Mouse (Mus musculus): ENCODE results near the gene Tmem98.
A peak's percentile ranks its signal among the peaks of the same experiment; 100 is the strongest.

Gene Tmem98

DNA sequence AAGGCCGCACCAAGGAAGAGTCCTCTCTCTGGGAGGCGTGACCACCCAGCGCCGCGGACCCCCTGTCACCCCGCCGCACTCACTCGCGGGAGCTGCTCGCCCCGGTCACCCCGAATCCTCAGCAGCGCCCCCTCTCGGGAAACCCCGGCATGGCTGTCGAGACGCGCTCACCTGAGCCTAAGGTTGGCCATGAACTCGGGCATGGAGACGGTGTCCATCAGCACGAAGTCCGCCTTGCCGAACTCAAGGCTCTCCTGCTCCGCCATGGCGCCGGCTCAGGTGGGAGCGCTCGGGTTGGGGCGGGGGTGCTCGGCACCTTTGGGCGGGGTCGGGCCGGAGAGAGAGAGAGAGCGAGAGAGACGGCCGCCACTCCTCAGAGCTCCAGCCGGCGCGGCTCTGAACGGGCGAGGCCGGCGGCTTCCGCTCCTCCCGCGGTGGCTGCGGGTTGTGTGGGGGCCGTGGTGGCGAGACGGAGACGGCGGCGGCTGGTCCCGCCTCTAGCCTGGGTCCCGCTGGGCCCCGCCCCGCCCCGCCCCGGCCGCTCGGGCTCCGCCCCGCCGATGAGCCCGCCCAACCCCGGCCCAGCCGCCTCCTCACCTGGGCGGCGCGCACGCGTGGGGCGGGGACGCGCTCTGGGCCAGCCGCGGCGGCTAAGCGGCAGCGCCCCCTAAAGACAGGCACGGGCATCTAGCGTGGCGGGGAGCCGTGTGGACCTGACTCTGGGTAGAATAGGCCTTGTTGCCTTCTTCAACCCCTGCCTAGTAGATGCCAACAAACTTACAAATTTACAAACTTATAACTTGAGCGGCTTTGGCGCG, 30.2 kb upstream of the Tmem98 start, which contains the start of gene Myo1d:
Gene Myo1d, minus strand, starts transcription at position 499 of the 818 bp plus-strand sequence.
- no peaks in the 10 kb centered on the region for H3K27me3 ChIP-seq (ENCODE audit: control insufficient read depth, insufficient read depth, low read length, poor library complexity, severe bottlenecking)
- DNase-seq (ENCODE audit: low read depth, low spot score), result peak; percentile 93
- H3K36me3 ChIP-seq (ENCODE audit: control insufficient read depth, insufficient read depth, low read length, poor library complexity, severe bottlenecking), result no peaks in the 10 kb centered on the region

DNA sequence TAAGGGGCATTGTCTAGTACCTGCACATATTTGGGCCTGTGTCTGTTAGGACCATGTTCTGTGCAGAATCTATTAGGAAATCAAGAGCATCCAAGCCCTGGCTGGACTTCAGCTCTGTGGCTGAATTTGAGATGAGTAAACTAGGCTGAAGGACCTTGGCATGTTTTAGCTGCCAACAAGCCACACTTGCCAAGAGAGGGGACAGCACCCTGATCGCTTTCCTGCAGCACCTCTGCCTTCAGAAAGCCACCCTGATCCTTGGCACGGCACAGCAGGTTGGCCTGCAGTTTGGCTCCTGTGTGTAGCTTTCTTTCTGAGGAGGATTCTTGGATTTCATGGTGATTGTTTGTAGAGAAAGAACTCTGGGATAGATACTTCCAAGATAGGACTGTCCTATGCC, 28.4 kb upstream of the Tmem98 start:
- Histone ChIP-seq H3K36me3 (ENCODE audit: control insufficient read depth, insufficient read depth, low read length, poor library complexity, severe bottlenecking) (no peaks in the 10 kb centered on the region), H3K27me3 (ENCODE audit: control insufficient read depth, insufficient read depth, low read length, poor library complexity, severe bottlenecking) (no peaks in the 10 kb centered on the region; the same call in 1 of the 2 replicates)
- DNase-seq (ENCODE audit: low read depth, low spot score), result no peak

DNA sequence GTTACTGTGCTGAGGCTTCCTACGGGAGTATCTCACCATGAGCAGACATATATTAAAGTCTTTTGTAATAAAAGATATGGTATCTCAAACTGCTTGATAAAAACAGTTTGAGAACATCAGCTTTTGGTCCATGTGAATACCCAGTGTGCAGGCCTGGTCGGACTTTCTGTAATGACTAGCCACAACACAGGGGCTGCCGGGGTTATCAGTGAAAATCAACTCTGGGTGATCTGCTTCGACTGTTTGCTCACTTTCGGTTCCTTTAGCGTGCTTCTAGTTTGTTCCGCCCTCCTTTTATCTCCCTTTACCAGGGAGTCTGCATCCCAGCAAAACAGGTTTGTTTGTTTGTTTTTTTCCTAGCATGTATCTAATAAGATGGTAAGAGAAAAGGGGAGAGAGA, 26.5 kb upstream of the Tmem98 start:
- no peaks in the 10 kb centered on the region; the same call in 1 of the 2 replicates for H3K27me3 ChIP-seq (ENCODE audit: control insufficient read depth, insufficient read depth, low read length, poor library complexity, severe bottlenecking)
- no peaks in the 10 kb centered on the region for H3K36me3 ChIP-seq (ENCODE audit: control insufficient read depth, insufficient read depth, low read length, poor library complexity, severe bottlenecking)
- no peak for DNase-seq (ENCODE audit: low read depth, low spot score)

DNA sequence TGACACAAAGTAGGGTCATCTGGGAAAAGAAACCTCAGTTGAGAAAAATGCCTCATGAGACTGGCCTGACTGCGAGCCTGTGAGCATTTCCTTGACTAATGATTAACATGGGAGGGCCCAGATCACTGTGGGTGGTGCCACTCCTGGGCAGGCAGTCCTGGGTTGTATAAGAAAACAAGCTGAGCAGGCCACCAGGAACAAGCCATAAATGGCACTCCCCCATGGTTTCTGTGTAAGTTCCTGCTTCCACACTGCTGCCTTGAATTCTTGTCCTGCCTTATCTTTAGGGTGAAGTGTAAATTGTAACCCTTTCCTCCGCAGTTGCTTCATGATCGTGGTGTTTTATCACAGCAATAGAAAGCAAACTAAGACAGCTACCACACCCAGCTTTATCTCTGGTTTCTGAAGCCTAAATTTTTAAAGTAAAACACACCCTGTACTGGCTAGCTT, 25.7 kb upstream of the Tmem98 start:
- no peaks in the 10 kb centered on the region for H3K36me3 ChIP-seq (ENCODE audit: control insufficient read depth, insufficient read depth, low read length, poor library complexity, severe bottlenecking)
- no peak for DNase-seq (ENCODE audit: low read depth, low spot score)
- H3K27me3 ChIP-seq (ENCODE audit: control insufficient read depth, insufficient read depth, low read length, poor library complexity, severe bottlenecking), result no peaks in the 10 kb centered on the region; the same call in 1 of the 2 replicates

DNA sequence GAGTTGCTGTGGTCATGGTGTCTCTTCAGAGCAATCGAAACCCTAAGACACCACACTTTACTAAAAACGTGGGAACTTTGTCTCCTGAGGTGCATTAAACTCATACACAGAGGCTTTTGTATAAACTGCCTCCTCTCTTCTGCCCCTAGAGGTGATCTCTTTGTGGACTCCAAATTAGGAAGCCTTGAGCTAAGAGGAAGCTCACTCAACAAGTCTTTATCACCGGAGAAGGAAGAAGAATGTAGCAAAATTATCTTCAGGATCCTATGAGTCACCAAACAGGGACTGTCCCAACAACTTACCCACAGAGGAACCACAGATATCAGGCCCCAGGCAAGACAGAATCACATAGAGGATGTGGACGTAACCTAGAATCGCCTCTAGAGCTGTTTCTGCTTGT, 24.3 kb upstream of the Tmem98 start:
- peak; percentile 61 for DNase-seq (ENCODE audit: low read depth, low spot score)
- no peaks in the 10 kb centered on the region for H3K36me3 ChIP-seq (ENCODE audit: control insufficient read depth, insufficient read depth, low read length, poor library complexity, severe bottlenecking)
- H3K27me3 ChIP-seq (ENCODE audit: control insufficient read depth, insufficient read depth, low read length, poor library complexity, severe bottlenecking), result no peaks in the 10 kb centered on the region; the same call in 1 of the 2 replicates

DNA sequence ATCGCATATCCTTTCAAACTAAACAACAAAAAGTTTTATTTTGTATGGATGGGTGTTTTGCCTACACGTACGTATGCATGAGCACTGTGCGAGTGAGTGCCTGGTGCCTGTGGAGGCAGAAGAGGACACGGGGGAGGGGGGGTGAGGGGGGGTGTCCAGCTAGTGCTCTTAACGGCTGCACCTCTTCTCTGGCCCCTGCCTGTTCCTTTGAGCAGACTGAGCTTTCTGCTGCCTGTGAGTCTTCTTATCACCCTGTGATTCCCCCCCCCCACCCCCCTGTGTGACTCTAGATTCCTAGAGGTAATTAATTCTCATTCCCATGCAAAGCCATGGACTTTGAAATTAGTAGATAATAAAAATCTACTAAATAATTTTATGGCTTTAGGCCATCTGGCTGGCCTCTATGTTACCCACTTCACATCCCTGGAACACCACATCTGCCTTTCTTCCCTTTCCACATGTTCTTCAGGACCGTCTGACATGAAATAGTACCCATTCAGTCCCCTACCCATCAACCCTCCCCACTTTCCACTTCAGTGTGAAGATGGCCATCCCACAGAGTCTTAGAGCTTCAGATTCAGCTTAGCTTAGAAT, 20.2 kb upstream of the Tmem98 start:
- no peaks in the 10 kb centered on the region for H3K36me3 ChIP-seq (ENCODE audit: control insufficient read depth, insufficient read depth, low read length, poor library complexity, severe bottlenecking)
- no peaks in the 10 kb centered on the region; the same call in 1 of the 2 replicates for H3K27me3 ChIP-seq (ENCODE audit: control insufficient read depth, insufficient read depth, low read length, poor library complexity, severe bottlenecking)
- DNase-seq (ENCODE audit: low read depth, low spot score), result no peak

DNA sequence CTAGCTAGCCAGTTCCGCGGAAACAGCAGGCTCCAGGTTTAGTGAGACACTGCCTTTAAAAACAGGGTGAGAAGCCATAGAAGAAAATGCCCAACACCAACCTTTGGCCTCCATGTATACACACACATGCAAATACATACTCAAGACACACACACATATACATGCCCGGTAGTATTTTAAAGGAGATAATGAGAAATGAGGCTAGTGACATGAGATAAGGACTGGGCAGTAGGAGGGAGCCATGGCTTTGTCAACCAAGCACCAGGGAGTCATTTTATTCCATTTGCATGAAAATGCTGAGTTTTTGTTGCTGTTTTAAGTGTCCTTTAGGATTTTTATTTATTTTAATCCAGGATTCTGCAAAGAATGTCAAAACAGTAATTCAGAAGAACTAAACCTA, 19.6 kb upstream of the Tmem98 start:
- DNase-seq (ENCODE audit: low read depth, low spot score), result no peak
- no peaks in the 10 kb centered on the region; the same call in 1 of the 2 replicates for H3K27me3 ChIP-seq (ENCODE audit: control insufficient read depth, insufficient read depth, low read length, poor library complexity, severe bottlenecking)
- no peaks in the 10 kb centered on the region for H3K36me3 ChIP-seq (ENCODE audit: control insufficient read depth, insufficient read depth, low read length, poor library complexity, severe bottlenecking)

DNA sequence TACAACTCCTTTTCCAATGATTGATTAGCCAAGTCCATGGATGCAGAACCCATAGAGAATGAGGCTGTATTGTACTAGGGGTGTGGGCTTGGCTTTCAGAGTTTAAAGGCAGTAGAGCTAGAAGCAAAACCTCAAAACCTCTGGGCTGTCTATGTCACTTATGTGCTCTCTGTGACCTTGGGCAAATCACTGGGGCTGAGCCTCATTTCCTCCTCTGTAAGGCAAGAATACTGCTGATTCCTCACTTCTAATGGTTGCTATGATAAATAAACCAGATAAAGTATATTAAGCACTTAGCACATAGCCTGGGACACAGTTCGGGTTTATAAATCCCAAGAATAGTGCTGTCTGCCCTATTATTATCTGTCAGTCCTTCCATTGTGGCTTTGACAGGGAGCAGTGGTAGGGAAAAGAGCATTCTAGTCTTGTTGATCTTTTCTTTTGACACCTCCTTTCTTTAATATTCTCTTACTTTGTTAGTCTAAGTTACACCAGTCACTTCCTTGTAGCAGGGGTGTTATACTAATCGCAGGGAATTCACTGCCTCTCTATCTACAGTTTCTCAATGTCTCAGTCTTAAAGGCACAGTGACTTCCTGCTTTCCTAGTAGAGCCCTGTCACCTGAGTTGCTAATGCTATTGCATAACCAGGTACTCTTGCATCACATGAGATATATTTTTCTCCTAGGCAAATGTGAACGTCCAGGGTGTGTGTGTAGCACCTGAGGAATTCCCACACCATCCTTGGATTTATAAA, 18.1 kb upstream of the Tmem98 start:
- no peaks in the 10 kb centered on the region for H3K36me3 ChIP-seq (ENCODE audit: control insufficient read depth, insufficient read depth, low read length, poor library complexity, severe bottlenecking)
- no peak for DNase-seq (ENCODE audit: low read depth, low spot score)

DNA sequence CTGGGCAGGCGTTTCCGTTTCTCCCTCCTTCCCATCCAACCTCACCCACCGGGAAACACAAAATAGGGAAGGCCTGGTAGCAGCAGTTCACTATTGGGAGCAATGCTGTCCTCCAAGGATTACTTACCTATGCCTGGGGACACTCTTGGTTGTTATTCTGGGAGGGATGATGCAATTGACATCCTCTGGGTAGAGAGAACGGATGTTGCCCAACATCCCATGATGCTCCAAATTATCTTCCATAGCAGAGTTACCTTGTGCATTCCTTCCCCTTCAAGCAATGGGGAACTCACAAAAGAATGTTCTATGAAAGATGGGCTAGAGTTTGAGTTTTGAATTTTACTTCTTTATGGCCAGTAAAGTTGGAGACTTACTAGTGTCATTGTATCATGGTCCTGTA, 16.6 kb upstream of the Tmem98 start:
- no peak for DNase-seq (ENCODE audit: low read depth, low spot score)
- H3K36me3 ChIP-seq (ENCODE audit: control insufficient read depth, insufficient read depth, low read length, poor library complexity, severe bottlenecking), result no peaks in the 10 kb centered on the region
- no peaks in the 10 kb centered on the region for H3K27me3 ChIP-seq (ENCODE audit: control insufficient read depth, insufficient read depth, low read length, poor library complexity, severe bottlenecking)

More for the DNA sequence above, 18.1 kb upstream of the Tmem98 start:
- no peaks in the 10 kb centered on the region for H3K27me3 ChIP-seq (ENCODE audit: control insufficient read depth, insufficient read depth, low read length, poor library complexity, severe bottlenecking)

DNA sequence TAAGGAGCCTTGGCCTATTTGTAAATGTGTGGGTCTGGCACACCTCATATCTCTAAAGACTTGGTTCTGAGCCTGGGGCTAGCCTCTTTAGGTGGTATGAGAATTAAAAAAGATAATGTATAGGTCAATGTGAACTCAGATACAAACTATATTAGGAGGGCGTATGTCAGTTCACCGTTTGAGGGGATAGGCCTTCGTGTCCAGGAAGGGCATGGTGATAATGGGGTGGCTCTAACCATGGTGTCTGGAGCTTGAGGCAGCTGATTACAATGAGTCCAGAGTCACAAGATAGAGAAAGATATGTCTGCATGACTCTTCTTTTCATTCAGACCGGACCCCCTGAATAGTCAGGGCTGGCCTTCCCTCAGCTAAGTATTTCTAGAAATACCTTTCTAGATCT, 15.7 kb upstream of the Tmem98 start:
- Histone ChIP-seq H3K27me3 (ENCODE audit: control insufficient read depth, insufficient read depth, low read length, poor library complexity, severe bottlenecking) (no peaks in the 10 kb centered on the region), H3K36me3 (ENCODE audit: control insufficient read depth, insufficient read depth, low read length, poor library complexity, severe bottlenecking) (no peaks in the 10 kb centered on the region)
- DNase-seq (ENCODE audit: low read depth, low spot score), result no peak

DNA sequence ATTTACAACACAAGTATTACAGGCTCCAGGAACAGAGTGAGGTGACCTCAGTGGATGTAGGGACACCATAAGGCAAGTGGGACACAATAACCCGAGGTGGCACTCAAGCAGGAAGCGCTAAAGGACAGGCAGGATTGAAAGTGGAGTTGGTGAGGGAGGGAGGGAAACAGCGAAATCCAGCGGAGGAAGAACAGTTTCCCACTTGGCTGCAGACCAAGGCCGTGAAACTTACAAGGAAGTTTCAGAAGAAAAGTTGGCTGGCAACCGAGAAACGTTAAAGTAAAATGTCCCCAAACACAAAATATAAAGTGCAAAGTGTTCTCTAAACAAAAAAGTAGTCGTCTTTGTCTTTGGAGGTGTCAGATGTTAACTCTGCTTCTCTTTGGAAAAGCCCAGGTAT, 14.5 kb upstream of the Tmem98 start:
- H3K36me3 ChIP-seq (ENCODE audit: control insufficient read depth, insufficient read depth, low read length, poor library complexity, severe bottlenecking), result no peaks in the 10 kb centered on the region
- no peak for DNase-seq (ENCODE audit: low read depth, low spot score)
- no peaks in the 10 kb centered on the region for H3K27me3 ChIP-seq (ENCODE audit: control insufficient read depth, insufficient read depth, low read length, poor library complexity, severe bottlenecking)

DNA sequence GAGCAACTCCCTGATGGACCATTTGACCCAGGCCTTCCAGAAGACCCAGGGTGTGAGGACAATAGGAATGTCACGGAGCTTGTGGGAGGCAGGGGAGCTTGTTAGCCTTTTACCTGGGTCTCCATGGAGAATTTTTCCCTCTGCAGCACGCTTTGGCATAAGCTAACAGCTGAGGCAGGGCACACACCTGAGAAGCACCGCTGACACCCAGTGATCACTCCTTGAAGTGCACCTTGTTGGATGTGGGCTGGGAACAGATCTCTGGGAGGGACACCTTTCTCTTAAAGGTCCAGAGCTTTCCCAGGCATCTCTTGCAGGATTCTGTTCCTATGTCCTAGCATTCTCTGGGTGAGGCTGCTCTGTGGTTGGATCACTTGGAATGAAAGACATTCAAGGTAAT, 10.0 kb upstream of the Tmem98 start:
- no peaks in the 10 kb centered on the region for H3K27me3 ChIP-seq (ENCODE audit: control insufficient read depth, insufficient read depth, low read length, poor library complexity, severe bottlenecking)
- no peaks in the 10 kb centered on the region for H3K36me3 ChIP-seq (ENCODE audit: control insufficient read depth, insufficient read depth, low read length, poor library complexity, severe bottlenecking)
- peak; percentile 24 for DNase-seq (ENCODE audit: low read depth, low spot score)

DNA sequence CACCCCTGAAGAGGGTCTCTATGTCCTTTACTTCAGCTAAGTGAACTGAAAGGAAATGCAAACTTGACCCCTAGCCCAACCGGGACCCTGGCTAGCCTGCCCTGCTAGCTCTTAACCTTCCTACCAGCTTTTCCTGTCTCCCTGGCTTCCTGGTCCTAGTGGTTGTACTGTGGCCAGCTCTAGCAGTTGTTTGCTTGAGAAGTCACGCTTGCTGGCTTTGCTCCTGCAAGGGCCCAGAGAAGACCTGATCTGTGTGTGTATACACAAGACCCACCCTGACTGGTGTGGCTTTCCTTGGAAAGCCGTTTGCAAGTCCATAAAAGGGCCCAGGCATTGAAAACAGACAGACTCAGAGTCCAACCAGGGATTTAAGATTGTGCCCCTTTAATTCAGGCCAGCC, 7.3 kb upstream of the Tmem98 start:
- H3K27me3 ChIP-seq (ENCODE audit: control insufficient read depth, insufficient read depth, low read length, poor library complexity, severe bottlenecking), result no peaks in the 10 kb centered on the region
- DNase-seq (ENCODE audit: low read depth, low spot score), result no peak
- H3K36me3 ChIP-seq (ENCODE audit: control insufficient read depth, insufficient read depth, low read length, poor library complexity, severe bottlenecking), result no peaks in the 10 kb centered on the region

DNA sequence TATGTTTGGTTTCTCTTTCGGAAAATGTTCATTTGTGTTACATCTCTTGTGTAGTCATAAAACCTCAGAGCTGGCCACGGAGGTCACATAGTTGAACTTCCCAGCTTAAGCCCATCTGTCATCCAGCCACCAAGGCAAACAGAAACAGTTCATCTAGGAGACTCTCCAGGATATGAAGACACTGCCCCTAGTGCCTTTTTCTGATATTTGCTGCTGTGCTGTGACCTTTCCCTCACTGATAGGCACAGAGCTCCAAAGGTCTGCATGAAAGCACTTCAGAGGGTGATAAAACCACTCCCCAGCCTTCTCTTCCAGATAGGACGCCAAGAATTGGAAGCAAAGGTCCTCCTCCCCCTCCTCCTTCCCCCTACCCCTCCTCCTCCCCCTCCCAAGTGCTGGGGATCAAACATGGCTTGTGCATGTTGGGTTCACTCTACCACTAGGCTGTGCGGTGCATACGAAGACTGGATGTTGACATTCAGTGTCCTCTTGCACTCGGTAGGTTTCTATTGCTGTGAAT, 1.4 kb upstream of the Tmem98 start:
- no peaks in the 10 kb centered on the region for H3K27me3 ChIP-seq (ENCODE audit: control insufficient read depth, insufficient read depth, low read length, poor library complexity, severe bottlenecking)
- DNase-seq (ENCODE audit: low read depth, low spot score), result no peak
- H3K36me3 ChIP-seq (ENCODE audit: control insufficient read depth, insufficient read depth, low read length, poor library complexity, severe bottlenecking), result no peaks in the 10 kb centered on the region

DNA sequence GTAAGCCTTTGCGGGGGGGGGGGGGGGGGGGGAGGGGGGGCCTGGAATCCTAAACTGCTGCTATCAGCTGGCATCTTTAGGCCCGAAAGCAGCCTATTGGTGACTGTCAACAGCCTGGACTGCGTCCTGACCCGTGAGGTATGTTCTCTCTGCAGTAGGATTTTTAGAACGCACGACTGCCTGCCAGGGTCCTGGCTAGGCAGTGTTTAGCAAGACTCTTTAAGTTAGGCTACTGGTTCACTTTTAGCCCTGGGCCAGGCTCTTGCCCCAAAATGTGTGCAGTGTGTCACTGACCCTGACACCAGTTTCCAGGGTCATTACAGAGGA, 346 bp upstream of the Tmem98 start:
- Histone ChIP-seq H3K36me3 (ENCODE audit: control insufficient read depth, insufficient read depth, low read length, poor library complexity, severe bottlenecking) (no peaks in the 10 kb centered on the region), H3K27me3 (ENCODE audit: control insufficient read depth, insufficient read depth, low read length, poor library complexity, severe bottlenecking) (no peaks in the 10 kb centered on the region)
- DNase-seq (ENCODE audit: low read depth, low spot score), result no peak
